In genomic region chr16:31606389-31607177, GRCm38 (mm10) we compare ENCODE assay signal across 9 mouse cellular contexts. TPM values are rescaled to one million over a fixed set of nuclear protein-coding genes. Genes with fewer than 3 reads are reported as not detected.
DNase-seq lines count a peak whose midpoint lies in the region; ATAC-seq and TF ChIP-seq lines count a peak whose summit lies in the region.
"Had no signal": no experiment of that assay in that cellular context is flagged by ENCODE, and none has a peak within 500 bp of the region (broad histone marks: within the 10 kb centered on the region; RNA-seq: fewer than 3 reads in every experiment).

No protein-coding gene starts in this region.

- H3K9me3 ChIP-seq in heart, embryonic 11.5 days (replicated peaks; ENCODE audit: control insufficient read depth, low read length), result no peaks in the 10 kb centered on the region
- H3K9me3 ChIP-seq in liver, embryonic 15.5 days (replicated peaks), result no peaks in the 10 kb centered on the region

- peaks cover 6% of the 10 kb centered on the region; the same call in 1 of the 2 replicates for H3K4me1 ChIP-seq in heart, embryonic 11.5 days (ENCODE audit: control insufficient read depth, insufficient read depth, low read length)
- peaks cover 67% of the 10 kb centered on the region for H3K4me1 ChIP-seq in liver, embryonic 15.5 days (replicated peaks)

- DNase-seq in cerebellum, postnatal 10 days, result peak; percentile 59 to 68
- no peak for DNase-seq in cerebellum, postnatal 4 days (ENCODE audit: low spot score in 2 of 2)
- DNase-seq in adrenal gland, postnatal 36 days, result peak; percentile 49 to 69
- no peak for DNase-seq in natural killer cell, adult 2 months (ENCODE audit: low spot score in 2 of 2)
- no peak for DNase-seq in layer of hippocampus, adult 2 months (ENCODE audit: low spot score in 2 of 2)
- no peak for DNase-seq in ovary, postnatal 14 days (ENCODE audit: low spot score)

- 60% methylated on average over 11 of the region's 11 CpGs for WGBS in heart, embryonic 11.5 days (ENCODE audit: insufficient replicate concordance)
- 50% methylated on average over 11 of the region's 11 CpGs for WGBS in liver, embryonic 15.5 days (ENCODE audit: insufficient replicate concordance)

- no peak overlapping the region for H3K9ac ChIP-seq in heart, embryonic 11.5 days (ENCODE audit: low read depth, low read length)
- H3K9ac ChIP-seq in liver, embryonic 15.5 days, result no peak overlapping the region

- no peaks in the 10 kb centered on the region for H3K36me3 ChIP-seq in heart, embryonic 11.5 days (ENCODE audit: control insufficient read depth, insufficient read depth, low read length)
- no peaks in the 10 kb centered on the region for H3K36me3 ChIP-seq in liver, embryonic 15.5 days (replicated peaks)

- H3K4me3 ChIP-seq in heart, embryonic 11.5 days (ENCODE audit: low read depth, low read length), result no peak overlapping the region
- H3K4me3 ChIP-seq in liver, embryonic 15.5 days (replicated peaks), result no peak overlapping the region
- H3K4me3 ChIP-seq in layer of hippocampus, adult 2 months, result no peak overlapping the region

- peak overlapping the region; percentile 77 for H3K27ac ChIP-seq in heart, embryonic 11.5 days (ENCODE audit: low read depth, low read length)
- H3K27ac ChIP-seq in liver, embryonic 15.5 days (replicated peaks), result peak overlapping the region; percentile 71
- H3K27ac ChIP-seq in layer of hippocampus, adult 2 months, result no peak overlapping the region

- TF ChIP-seq CTCF in layer of hippocampus, adult 2 months (conservative IDR thresholded peaks at IDR 0.05), result no peak

- ATAC-seq in heart, embryonic 11.5 days (replicated peaks; ENCODE audit: insufficient number of reproducible peaks, low FRiP score, low TSS enrichment), result peak; percentile 86
- peak; percentile 63 for ATAC-seq in liver, embryonic 15.5 days (ENCODE audit: insufficient read depth)
- ATAC-seq: midbrain, embryonic 16.5 days had no signal

- peak overlapping the region; percentile 9; the same call in 1 of the 2 replicates for H3K4me2 ChIP-seq in heart, embryonic 11.5 days
- peak overlapping the region; percentile 44; the same call in 1 of the 2 replicates for H3K4me2 ChIP-seq in liver, embryonic 15.5 days

- no peaks in the 10 kb centered on the region for H3K27me3 ChIP-seq in heart, embryonic 11.5 days (ENCODE audit: control insufficient read depth, insufficient read depth, low read length)
- H3K27me3 ChIP-seq in liver, embryonic 15.5 days, result peaks cover 4% of the 10 kb centered on the region; the same call in 1 of the 2 replicates

RNA-seq across cellular contexts. Expression of gene Dlg1, which starts 56.7 kb away (rescaled TPM):
- total RNA-seq in adrenal gland, postnatal 36 days (2021), result 100 to 1,000 TPM in 1 of 2 experiments, 10 to 100 TPM in 1; 88.5 to 105 TPM
- 22.5 and 25.4 TPM in 2 replicates for polyA plus RNA-seq in heart, embryonic 11.5 days (2014; fragmentation: Nextera tagmentation; extraction: Ambion mirVana)
- 6.6 and 7.6 TPM in 2 replicates for polyA plus RNA-seq in liver, embryonic 15.5 days (2015; fragmentation: Nextera tagmentation; extraction: Ambion mirVana)
- 10 to 100 TPM; 86.2 to 86.4 TPM for total RNA-seq in layer of hippocampus, adult 2 months (2021)

Comparison
In these comparisons a context has a peak if more than half of its experiments do, and no peak if none do; other contexts are left out.
1. DNase-seq: peak in cerebellum, postnatal 10 days (2 of 2) and adrenal gland, postnatal 36 days (2 of 2); none in cerebellum, postnatal 4 days (0 of 2), natural killer cell, adult 2 months (0 of 2), layer of hippocampus, adult 2 months (0 of 2) and ovary, postnatal 14 days (single experiment).